Mouse (Mus musculus): ENCODE measurements around the gene Stam. TPM values are rescaled to one million over a fixed set of nuclear protein-coding genes. Genes with fewer than 3 reads are reported as not detected.
A peak's percentile ranks its signal among the peaks of the same experiment; 100 is the strongest.

Stam gene
- polyA plus RNA-seq (2015; fragmentation: Nextera tagmentation; extraction: Ambion mirVana) = 38.6 and 40.3 TPM in 2 replicates

DNA sequence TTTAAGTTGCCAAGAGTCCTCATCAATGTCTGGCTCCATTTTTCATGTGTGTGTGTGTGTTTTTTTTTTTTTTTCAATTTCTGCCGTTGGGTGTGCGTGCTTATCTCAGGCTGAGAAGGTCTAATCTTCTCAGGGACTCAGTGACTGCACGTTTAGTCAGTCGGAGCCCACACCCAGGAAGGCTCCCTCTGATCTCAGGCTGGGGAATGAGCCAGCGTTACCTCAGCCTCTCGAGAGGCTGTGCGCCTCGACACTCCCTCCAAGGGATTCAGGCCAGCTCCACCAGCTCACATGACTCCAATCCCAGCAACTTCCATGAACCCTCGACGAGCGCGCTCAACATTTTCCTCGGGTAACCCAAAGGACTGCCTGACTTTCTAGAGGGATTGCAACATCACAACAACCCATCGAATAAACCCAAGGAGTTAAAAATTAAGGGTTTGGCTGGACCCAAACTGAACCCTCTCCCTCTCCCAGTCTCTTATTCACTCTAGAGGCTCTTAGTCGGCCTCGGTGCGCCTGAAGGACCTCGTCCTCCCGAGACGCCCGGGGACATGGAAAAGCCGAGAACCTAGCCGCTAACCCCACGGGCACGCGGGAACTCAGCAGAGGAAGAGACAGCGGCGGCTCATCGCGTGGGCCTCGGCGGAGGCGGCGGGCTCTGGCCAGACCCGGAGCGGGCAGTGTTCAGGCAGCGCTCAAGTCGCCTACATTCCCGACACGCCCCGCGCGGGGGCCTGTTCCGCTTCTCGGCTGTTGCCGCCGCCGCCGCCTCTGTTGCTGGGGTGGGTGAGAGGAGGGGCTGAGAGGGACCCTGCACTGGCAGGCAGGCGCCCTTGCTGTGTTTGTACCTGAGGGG is at the start of gene Stam:
Gene Stam, plus strand, starts transcription at position 737 of the 859 bp plus-strand sequence.
- no peaks in the 10 kb centered on the region for H3K9me3 ChIP-seq (replicated peaks; ENCODE audit: low read length)
- DNase-seq (ENCODE audit: low spot score) (peak; percentile 93), ATAC-seq (replicated peaks; ENCODE audit: low FRiP score, low read depth) (peak; percentile 97)
- H3K36me3 ChIP-seq (ENCODE audit: insufficient read depth, low read length) = no peaks in the 10 kb centered on the region
- whole genome bisulfite sequencing = under 1% methylated on average over 49 of the region's 50 CpGs
- H3K27me3 ChIP-seq (ENCODE audit: insufficient read depth, low read length) = no peaks in the 10 kb centered on the region
- H3K27ac ChIP-seq = peak within 1 kb of the TSS; percentile 95
- peaks cover 10% of the 10 kb centered on the region; the same call in 1 of the 2 replicates for H3K4me1 ChIP-seq (replicated peaks; ENCODE audit: insufficient read depth, low read length)
- H3K4me2 ChIP-seq (ENCODE audit: low read length) = peak within 1 kb of the TSS; percentile 75
- TF ChIP-seq CTCF (IDR thresholded peaks at IDR 0.05; ENCODE audit: low read depth) = peak; percentile 2; the same call in 1 of the 2 replicates
- H3K4me3 ChIP-seq (replicated peaks; ENCODE audit: low read depth, low read length) = peak within 1 kb of the TSS; percentile 78
- peak within 1 kb of the TSS; percentile 88 for H3K9ac ChIP-seq (ENCODE audit: low read depth, low read length)

DNA sequence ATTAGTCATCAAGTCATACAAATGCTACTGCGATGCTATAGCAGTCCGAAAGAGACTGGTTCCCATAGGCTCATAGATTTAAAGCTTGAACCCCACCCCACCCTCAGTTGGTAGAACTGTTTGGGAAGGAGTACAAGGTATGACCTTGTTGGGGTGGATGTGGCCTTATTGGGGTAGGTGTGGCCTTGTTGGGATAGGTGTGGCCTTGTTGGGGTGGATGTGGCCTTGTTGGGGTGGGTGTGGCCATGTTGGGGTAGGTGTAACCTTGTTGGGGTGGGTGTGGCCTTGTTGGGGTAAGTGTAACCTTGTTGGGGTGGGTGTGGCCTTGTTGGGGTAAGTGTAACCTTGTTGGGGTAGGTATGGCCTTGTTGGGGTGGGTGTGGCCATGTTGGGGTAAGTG is 32.6 kb upstream of the Stam start:
- Histone ChIP-seq H3K9ac (ENCODE audit: low read depth, low read length) (no peak overlapping the region), H3K27me3 (ENCODE audit: insufficient read depth, low read length) (no peaks in the 10 kb centered on the region), H3K36me3 (ENCODE audit: insufficient read depth, low read length) (0 out of 2 replicates have a peak, but pooled peaks cover under 1% of the 10 kb centered on the region), H3K4me1 (replicated peaks; ENCODE audit: insufficient read depth, low read length) (no peaks in the 10 kb centered on the region), H3K4me2 (ENCODE audit: low read length) (no peak overlapping the region), H3K4me3 (replicated peaks; ENCODE audit: low read depth, low read length) (no peak overlapping the region), H3K27ac (no peak overlapping the region), H3K9me3 (replicated peaks; ENCODE audit: low read length) (no peaks in the 10 kb centered on the region)
- ATAC-seq (replicated peaks; ENCODE audit: low FRiP score, low read depth) = no peak
- WGBS = 91% methylated on average over 2 of the region's 2 CpGs
- no peak for TF ChIP-seq CTCF (IDR thresholded peaks at IDR 0.05; ENCODE audit: low read depth)
- DNase-seq (ENCODE audit: low spot score) = no peak

- no peak for ATAC-seq (replicated peaks; ENCODE audit: low FRiP score, low read depth)
- 58% methylated on average over 3 of the region's 3 CpGs for WGBS
- H3K9ac ChIP-seq (ENCODE audit: low read depth, low read length) = no peak overlapping the region
These were observed 30.9 kb upstream of the Stam start for GRCm38 (mm10) chr2:14043011-14043410.

DNA sequence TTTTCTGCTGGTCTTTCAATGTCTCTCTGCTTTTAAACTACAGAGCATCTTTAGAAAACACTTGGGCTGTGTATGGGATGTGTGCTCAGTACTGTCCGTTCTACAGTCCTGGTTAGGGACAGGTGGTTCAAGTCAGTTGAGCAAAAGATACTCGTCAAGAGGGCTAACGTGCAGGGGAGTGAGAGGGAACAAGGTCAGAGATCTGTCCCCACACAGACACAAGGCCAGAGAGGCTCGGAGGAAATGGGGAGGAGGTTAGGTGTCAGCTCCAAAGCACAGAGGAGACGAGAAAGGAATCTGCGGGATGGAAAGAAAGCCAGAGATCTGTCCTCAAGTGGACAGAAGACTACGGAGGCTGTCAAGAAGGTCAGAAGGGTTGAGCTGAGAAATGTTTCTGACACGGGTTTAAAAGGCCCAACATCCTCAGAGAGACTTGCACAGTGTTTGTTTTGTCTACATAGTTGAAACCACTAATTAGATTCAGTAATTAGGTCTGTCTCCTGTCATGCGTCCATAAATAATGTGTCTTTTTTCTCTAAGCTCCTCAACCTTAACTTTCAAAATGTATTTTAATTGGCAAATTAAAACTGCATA is 30.2 kb upstream of the Stam start:
- 25% methylated on average over 9 of the region's 9 CpGs for WGBS

More at GRCm38 (mm10) chr2:14043011-14043410, 30.9 kb upstream of the Stam start:
- Histone ChIP-seq H3K36me3 (ENCODE audit: insufficient read depth, low read length) (no peaks in the 10 kb centered on the region), H3K9me3 (replicated peaks; ENCODE audit: low read length) (no peaks in the 10 kb centered on the region), H3K27ac (no peak overlapping the region), H3K4me3 (replicated peaks; ENCODE audit: low read depth, low read length) (no peak overlapping the region), H3K4me1 (replicated peaks; ENCODE audit: insufficient read depth, low read length) (no peaks in the 10 kb centered on the region), H3K4me2 (ENCODE audit: low read length) (no peak overlapping the region), H3K27me3 (ENCODE audit: insufficient read depth, low read length) (no peaks in the 10 kb centered on the region)
- no peak for DNase-seq (ENCODE audit: low spot score)
- TF ChIP-seq CTCF (IDR thresholded peaks at IDR 0.05; ENCODE audit: low read depth) = no peak

DNA sequence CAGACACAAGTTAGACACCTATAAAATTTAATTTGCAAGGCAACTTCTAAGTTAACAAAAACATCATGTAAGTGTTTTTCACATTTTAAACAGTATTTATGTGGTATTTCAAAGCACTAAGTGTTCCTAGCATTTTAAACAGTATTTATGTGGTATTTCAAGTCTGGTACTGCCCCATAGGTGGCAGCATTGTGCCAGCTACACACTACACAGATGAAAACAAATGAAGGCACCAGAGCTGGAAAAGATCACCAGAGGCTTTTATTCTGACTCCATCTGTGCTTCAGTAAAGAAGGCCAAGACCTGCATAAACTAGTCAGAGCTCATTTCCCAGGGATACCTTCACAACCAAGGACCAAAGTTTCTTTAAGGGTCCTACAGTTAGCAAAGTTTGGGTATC is 25.5 kb upstream of the Stam start:
- Histone ChIP-seq H3K9ac (ENCODE audit: low read depth, low read length) (no peak overlapping the region), H3K27me3 (ENCODE audit: insufficient read depth, low read length) (no peaks in the 10 kb centered on the region), H3K9me3 (replicated peaks; ENCODE audit: low read length) (no peaks in the 10 kb centered on the region), H3K27ac (no peak overlapping the region), H3K36me3 (ENCODE audit: insufficient read depth, low read length) (no peaks in the 10 kb centered on the region), H3K4me1 (replicated peaks; ENCODE audit: insufficient read depth, low read length) (no peaks in the 10 kb centered on the region), H3K4me2 (ENCODE audit: low read length) (no peak overlapping the region), H3K4me3 (replicated peaks; ENCODE audit: low read depth, low read length) (no peak overlapping the region)
- DNase-seq (ENCODE audit: low spot score) = peak; percentile 88
- no peak for ATAC-seq (replicated peaks; ENCODE audit: low FRiP score, low read depth)
- peak; percentile 88 for TF ChIP-seq CTCF (IDR thresholded peaks at IDR 0.05; ENCODE audit: low read depth)

More for the DNA sequence above, 30.2 kb upstream of the Stam start:
- no peaks in the 10 kb centered on the region for H3K4me1 ChIP-seq (replicated peaks; ENCODE audit: insufficient read depth, low read length)
- H3K4me2 ChIP-seq (ENCODE audit: low read length) = no peak overlapping the region
- H3K9me3 ChIP-seq (replicated peaks; ENCODE audit: low read length) = no peaks in the 10 kb centered on the region
- H3K9ac ChIP-seq (ENCODE audit: low read depth, low read length) = no peak overlapping the region
- no peaks in the 10 kb centered on the region for H3K36me3 ChIP-seq (ENCODE audit: insufficient read depth, low read length)
- no peaks in the 10 kb centered on the region for H3K27me3 ChIP-seq (ENCODE audit: insufficient read depth, low read length)
- peak; percentile 46; the same call in 1 of the 2 replicates for ATAC-seq (replicated peaks; ENCODE audit: low FRiP score, low read depth)
- H3K4me3 ChIP-seq (replicated peaks; ENCODE audit: low read depth, low read length) = no peak overlapping the region
- peak; percentile 61 for DNase-seq (ENCODE audit: low spot score)
- H3K27ac ChIP-seq = no peak overlapping the region
- no peak for TF ChIP-seq CTCF (IDR thresholded peaks at IDR 0.05; ENCODE audit: low read depth)

DNA sequence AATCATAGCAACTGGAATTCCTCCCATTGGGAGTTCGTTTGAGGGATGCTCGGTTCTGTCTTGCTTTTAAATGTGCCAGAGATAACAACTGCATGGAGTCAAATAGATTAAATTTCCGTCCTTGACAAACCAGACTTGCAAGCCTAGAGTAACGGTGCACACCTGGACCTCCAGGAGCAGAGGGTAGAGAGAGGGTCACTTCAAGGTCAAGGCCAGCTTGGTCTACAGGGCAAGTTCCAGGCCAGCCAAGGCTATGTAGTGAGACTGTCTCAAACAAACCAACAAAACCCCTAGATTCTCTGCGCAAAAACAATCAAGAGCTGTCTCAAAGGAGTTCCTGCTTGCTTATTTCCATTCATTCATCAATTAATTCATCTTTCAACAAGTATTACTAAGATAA is 25.1 kb upstream of the Stam start:
- Histone ChIP-seq H3K27me3 (ENCODE audit: insufficient read depth, low read length) (no peaks in the 10 kb centered on the region), H3K4me3 (replicated peaks; ENCODE audit: low read depth, low read length) (no peak overlapping the region), H3K4me2 (ENCODE audit: low read length) (no peak overlapping the region), H3K36me3 (ENCODE audit: insufficient read depth, low read length) (no peaks in the 10 kb centered on the region), H3K4me1 (replicated peaks; ENCODE audit: insufficient read depth, low read length) (no peaks in the 10 kb centered on the region), H3K27ac (no peak overlapping the region), H3K9me3 (replicated peaks; ENCODE audit: low read length) (no peaks in the 10 kb centered on the region), H3K9ac (ENCODE audit: low read depth, low read length) (no peak overlapping the region)
- ATAC-seq (replicated peaks; ENCODE audit: low FRiP score, low read depth) (no peak), DNase-seq (ENCODE audit: low spot score) (no peak)
- no peak for TF ChIP-seq CTCF (IDR thresholded peaks at IDR 0.05; ENCODE audit: low read depth)
- 50% methylated on average over 5 of the region's 5 CpGs for WGBS

Data from kidney, postnatal 0 days (tissue).